Mouse (Mus musculus): Measurements from ENCODE around the gene Lamtor2. TPM values are rescaled to one million over a fixed set of nuclear protein-coding genes. Genes with fewer than 3 reads are reported as not detected.
A peak's percentile ranks its signal among the peaks of the same experiment; 100 is the strongest.
"Not testable (repeated sequence)": the region's sequence is repeated elsewhere in the genome, so short reads cannot be mapped to it uniquely, and the experiment has no call there.

The Lamtor2 gene
- total RNA-seq (2021) = 100 to 1,000 TPM; 156 to 164 TPM
- long read RNA-seq, experiment 1, transcript Lamtor2-201 (4 exons, 668 nt) = major isoform, 23 of 31 reads
- long read RNA-seq, experiment 1, partial matches to known transcripts = 0 of 31 reads
- long read RNA-seq, experiment 1, other reads (novel, unspliced or antisense) = 3 of 31 reads
- long read RNA-seq, experiment 2, transcript Lamtor2-201 (4 exons, 668 nt) = major isoform, 73 of 93 reads
- long read RNA-seq, experiment 2, transcript Lamtor2-202 (4 exons, 568 nt) = minor isoform, 9 of 93 reads
- long read RNA-seq, experiment 2, partial matches to known transcripts = 3 of 93 reads
- long read RNA-seq, experiment 2, other reads (novel, unspliced or antisense) = 7 of 93 reads

DNA sequence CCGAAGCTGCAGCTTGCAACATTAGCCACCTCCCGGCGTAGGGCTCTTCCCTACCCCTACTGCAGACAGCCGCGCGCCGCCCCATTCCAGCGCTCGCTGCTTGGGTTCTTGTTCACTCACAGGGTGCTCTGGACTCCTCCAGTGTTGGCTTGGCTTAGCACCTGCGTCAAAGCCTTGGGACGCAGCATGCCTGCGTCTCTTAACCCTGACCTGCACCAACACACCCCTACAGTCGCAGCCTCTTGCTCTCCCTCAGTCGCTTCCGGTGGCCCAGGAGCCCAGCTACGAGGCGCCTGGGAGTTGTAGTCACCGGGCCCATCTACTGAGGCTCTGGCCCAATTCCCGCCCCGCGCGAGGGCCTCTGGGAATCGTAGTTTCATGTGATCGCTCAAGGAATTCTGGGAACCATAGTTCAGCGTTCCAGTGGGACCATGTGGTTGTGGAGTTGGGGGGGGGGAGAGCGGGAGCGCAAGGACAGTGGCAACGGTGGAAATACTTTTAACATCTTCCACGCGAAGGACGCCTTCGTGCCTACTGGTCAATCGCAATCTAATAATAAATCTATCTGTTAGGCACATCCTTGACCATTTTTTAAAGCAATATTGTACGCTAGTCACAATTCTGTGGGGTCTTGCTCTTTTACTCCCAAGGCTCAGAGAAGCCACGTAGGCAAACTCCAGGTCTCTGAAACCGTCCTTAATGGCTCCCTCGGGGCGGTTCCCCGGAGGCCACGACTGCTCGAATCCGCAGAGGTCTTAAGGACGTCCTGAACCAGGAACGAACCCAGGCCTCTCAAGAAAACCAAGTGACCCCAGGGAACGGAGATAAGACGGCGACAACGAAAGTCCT lies at the start of gene Lamtor2:
Lamtor2 (minus strand) TSS at position 399 of the 849 bp plus-strand sequence.
- DNase-seq (ENCODE audit: low spot score in 2 of 2) = peak; percentile 90 to 91

DNA sequence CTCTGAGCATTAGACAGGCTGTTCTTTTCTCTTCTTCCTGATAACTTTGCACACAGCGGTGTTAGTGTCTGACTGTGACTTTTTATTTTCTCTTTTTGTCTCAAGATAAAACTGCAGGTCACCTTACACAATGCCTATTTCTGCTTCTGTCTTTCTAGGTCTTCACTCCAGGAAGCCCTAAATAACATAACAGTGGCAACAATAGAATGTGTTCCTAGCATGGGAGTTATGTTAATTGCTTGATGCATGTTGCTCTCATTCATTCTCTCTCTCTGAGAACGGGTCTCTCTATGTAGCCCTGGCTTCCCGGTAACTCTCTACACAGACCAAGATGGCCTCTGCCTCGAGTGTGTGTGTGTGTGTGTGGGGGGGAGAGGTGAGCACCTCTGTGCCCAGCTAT lies 49.6 kb upstream of the Lamtor2 start:
- DNase-seq (ENCODE audit: low spot score in 2 of 2) = no peak

DNA sequence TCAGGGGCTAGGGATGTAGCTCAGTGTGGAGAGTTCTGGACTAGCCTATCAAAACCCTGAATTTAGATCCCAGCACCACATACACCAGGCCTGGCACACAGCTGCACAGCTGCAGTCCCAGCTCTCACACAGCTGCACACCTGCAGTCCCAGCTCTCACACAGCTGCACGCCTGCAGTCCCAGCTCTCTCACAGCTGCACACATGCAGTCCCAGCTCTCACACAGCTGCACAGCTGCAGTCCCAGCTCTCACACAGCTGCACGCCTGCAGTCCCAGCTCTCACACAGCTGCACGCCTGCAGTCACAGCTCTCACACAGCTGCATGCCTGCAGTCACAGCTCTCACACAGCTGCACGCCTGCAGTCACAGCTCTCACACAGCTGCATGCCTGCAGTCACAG lies 43.7 kb upstream of the Lamtor2 start:
- not testable (repeated sequence) for DNase-seq (ENCODE audit: low spot score in 2 of 2)

DNA sequence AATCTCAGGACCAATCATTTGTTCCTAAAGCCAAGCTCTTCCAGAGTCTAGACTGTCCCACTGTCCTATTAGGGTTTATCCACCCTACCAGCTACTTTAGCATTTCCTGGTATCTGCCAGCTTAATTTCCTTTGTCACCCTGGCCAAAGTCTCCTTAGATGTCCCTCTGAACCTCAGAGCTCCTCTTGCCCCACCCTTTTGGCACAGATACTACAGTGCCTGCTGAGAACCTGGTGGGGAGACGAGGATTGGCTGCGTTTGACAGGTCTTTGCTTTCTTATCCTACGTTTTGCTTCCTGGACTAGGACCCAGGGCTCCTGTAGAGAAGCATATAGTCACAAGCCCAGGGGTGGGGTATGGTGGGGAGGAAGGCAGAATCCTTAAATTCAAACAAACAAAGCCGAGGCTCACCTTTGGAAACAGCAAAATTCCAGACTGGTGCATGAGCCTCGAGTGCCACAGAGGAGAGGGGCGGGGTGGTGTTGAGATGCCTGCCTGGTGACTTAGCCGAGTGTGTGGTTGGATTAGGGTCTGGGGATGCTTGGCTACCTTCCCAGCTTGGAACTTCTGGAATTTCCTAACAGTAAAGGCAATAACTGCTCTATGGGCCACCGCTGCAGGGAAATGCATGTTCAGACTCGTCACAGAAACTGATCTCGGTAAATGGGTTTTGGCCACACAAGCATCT lies 41.2 kb upstream of the Lamtor2 start:
- DNase-seq (ENCODE audit: low spot score in 2 of 2) = no peak

DNA sequence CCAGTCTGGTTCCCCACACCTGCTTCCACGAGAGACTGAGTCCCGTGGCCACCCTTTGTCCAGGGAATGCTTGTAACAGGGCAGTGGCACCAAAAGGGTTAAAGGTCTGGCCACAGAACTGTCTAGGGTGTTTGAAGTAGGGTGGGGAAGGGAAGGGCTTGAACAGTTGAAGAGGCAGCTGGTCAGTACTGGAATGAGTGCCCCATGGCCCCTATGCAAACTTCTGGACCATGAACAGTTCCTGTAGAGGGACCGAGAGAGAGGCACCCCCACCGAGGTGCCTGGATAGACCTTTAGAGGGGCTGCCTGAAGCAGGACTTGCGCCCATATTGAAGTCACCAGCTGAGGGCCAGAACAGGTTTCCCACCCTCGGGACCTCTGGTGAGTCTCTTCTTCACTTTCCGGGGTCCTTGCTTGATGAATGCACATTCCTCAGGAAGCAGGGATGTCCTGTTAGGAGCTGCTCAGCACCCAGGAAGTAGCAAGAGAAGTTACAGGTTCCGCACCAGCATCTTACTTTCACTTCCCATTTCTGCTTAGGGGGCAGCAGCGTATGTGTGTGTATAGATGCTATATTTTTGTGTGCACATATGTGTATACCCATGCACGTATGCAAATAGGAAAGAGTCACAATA lies 40.2 kb upstream of the Lamtor2 start:
- DNase-seq (ENCODE audit: low spot score in 2 of 2) = no peak

DNA sequence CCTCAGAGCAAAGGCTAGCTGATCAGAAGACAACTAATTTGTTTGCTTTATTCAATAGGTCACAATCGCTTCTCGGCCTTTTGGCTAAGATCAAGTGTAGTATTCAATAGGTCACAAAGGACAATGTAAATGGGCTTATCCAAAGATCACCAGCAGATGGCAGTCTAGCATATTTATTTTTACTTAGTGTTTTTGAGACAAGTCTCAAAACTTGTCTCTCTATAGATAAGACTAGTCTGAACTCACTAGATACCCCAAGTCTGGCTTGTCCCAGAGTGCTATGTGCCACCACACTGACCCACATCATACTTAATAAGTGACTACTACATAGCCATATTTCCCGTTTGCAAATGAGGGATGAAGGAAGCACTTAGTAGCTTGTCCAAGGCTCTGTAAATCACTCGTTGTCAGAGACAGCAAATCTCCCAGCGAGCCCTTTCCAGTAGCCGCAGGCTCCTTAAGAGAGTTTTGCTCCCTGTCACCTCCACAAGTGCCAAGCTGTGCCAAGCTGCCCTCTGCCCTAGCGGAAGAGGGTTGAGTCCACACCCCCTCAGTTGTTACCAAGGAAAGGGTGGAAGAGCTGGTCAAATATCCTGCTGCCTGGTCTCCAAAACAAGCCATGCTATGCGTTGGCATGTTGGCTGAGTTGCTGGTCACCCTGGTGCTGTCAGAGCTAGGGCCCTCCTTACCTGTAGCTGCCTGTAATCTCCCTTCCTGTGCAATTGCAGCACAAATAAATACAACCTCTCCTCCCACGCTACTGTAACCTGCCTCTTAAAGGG lies 39.3 kb upstream of the Lamtor2 start:
- peak in 1 of 2 experiments; percentile 35 for DNase-seq (ENCODE audit: low spot score in 2 of 2)

DNA sequence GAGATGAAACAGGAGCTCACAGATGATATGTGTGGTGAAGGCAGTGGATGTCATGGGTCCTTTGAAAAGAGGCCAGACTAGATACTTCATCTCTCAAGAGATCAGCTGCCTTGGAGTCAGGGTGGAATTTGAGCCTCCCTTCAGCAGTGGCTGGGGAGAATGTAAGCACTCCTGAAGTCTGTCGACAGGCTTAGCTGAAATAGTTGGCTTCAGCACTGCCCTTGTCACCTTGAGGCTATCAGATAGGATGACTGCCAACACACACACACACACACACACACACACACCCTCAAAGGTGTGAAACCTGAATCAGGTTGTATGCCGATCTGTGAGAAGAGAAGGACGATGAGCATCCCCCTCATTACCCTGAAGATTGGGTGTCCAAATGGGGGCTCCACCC lies 38.2 kb upstream of the Lamtor2 start:
- DNase-seq (ENCODE audit: low spot score in 2 of 2) = no peak

DNA sequence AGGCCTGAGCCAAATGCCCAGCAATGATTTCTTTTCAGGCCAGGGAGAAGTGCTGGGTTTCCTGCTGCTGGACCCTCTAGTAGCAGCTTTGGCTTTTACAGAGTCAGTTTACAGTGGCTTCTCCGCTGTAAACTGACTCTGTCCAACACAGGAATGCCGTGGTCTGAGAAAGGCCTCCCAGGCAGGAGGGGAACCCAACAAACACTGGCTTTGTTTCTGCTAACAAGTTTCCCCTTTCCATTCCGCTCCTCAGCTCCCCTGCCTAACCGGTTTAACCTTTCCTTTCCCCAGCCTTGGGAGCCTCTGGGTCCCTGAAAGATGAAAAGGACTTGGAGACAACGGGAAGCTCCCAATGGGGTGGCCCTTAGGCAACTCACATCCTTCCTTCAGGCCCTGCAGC lies 37.4 kb upstream of the Lamtor2 start:
- DNase-seq (ENCODE audit: low spot score in 2 of 2) = no peak

DNA sequence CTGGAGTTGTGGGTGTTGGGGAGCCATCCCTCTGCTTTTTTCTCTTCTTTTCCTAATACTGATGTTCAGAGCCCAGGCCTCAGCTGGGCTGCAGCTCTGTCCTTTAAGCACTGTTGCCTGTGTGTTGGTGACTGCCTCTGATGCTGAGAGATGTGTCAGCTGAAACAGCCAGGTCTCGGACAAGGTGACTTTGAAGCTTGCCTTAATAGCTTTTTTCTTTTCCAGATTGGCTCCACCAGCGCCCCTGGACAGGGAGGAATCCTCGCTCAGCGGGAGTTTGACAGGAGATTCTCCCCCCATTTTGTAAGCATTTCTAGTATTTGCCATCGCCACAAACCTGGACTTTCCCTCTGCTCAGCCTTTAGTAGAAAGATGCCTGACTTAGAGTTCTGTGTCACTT lies 33.8 kb upstream of the Lamtor2 start:
- DNase-seq (ENCODE audit: low spot score in 2 of 2) = no peak

DNA sequence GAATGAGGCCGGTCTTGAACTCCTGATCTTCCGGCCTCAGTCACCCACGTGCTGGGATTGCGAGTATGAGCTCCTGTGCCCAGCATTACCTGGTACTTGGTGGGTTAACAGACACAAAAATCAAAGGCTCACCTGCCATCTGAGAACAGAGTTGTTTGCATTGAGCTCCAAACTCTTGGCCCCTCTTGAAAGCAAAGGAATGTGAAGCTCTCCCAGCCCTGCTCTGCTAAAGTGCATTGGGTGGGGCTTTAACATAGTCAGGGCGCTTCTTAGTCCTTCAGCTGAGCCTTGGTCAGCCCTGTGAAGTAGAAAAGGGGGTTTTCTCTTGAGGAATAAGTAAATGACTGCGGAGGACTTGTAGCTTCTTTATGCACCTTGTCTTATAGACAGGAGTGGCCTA lies 32.9 kb upstream of the Lamtor2 start:
- DNase-seq (ENCODE audit: low spot score in 2 of 2) = no peak

DNA sequence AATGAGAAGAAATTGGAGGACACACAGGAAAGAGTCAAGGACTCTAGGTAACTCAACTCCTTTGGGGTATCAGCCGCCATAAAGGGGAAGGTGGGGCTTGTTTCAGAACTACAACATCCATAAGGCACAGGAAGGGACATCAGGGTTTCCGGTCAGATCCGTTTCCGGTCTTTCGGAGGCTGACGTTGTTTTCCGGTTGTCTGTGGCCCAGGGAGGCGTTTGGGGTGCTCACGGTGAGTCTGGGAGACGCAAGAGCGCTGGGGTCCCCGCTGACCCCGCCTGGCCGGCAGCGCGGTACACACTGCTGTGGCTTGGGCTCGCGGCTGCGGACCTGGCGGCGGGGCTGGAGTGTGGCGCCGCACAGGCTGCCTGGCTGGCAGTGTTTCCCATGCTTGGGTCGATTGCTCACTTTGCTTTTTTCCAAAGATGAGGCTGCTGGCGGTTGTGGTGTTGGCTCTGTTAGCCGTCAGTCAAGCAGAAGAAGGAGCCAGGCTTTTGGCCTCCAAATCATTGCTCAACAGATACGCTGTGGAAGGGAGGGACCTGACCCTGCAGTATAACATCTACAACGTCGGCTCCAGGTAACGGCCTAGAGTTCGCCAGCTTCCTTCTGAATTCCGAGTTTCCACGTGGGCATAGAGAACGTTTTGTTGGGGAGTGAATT lies 26.7 kb upstream of the Lamtor2 start:
- peak; percentile 67 to 72 for DNase-seq (ENCODE audit: low spot score in 2 of 2)

DNA sequence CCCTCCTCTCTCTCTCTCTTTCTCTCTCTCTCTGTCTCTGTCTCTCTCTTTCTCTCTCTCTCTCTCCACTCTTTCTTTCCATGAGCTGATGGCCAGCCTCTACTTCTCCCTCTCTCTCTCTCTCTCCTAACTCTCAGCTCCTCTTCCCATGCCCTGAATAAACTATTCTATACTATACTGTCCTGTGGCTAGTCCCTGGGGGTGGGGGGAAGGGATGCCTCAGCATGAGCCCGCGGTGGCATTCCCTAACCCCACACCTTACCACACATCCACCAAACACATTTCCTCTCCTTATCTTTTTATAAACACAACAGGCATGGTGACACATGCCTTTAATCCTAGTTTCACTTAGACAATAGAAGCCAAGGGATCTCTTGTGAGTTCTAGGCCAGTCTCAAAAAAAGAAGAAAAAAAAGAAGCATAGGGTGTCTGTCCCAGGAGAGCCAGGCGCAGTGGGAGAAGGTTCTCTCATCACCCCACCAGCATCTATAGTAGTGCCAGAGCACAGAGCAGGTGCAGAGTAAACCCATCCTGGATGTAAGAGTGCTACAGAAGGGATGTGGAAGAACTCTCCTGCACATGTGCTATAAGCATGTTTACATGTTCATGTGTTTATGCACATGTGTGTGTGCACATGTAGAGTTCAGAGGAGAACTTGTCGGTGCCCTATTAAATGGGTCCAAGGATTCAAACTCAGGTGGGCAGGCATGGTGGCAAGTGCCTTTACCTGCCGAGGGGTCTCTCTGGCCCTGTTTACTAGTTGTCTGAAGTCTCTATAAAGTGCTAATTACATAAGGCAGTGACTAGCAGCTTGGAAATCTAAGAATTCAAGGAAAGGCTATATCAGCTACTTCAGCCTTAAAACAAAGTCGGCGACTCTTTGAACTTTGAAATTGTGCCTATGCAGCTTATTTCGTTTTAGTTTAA lies 25.9 kb upstream of the Lamtor2 start:
- no peak for DNase-seq (ENCODE audit: low spot score in 2 of 2)

DNA sequence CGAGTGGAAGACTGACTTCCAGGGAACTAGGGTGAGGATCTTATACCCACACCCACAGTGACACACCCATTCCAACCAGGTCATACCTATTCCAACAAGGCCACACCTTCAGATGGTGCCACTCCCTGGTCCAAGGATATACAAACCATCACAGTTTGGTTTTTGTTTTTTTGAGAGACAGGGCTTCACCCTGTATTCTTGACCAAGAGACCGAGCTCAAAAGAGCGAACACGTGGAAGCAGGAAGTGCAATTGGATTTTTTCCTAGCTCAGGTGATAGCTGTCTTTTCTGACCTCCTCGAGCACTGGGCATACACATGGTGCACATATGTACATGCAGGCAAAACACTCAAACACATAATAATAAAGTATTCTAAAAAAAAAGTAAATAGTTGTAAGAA lies 25.0 kb upstream of the Lamtor2 start:
- not testable (repeated sequence) for DNase-seq (ENCODE audit: low spot score in 2 of 2)

DNA sequence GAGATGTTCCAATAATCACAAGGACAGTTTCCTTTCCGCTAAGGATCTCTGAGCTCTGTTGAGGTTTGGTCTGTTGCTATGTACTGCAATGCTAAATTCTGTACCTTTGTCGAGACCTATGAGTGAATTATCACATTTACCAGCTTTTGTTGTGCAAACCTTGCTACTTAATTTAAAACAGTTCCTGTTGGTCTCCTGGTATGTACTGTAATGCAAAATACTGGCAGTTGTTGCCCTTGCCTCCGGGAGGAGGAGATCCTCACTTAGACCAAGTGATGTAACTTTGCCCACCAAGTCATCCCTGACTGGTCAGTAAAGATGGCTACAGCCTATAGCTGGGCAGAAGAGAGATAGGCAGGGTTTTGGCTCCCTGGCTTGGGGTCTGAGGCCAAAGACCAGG lies 22.7 kb upstream of the Lamtor2 start, which contains the start of gene Ssr2:
Ssr2 (plus strand) TSS at position 337 of the 400 bp plus-strand sequence.
- DNase-seq (ENCODE audit: low spot score in 2 of 2) = no peak

DNA sequence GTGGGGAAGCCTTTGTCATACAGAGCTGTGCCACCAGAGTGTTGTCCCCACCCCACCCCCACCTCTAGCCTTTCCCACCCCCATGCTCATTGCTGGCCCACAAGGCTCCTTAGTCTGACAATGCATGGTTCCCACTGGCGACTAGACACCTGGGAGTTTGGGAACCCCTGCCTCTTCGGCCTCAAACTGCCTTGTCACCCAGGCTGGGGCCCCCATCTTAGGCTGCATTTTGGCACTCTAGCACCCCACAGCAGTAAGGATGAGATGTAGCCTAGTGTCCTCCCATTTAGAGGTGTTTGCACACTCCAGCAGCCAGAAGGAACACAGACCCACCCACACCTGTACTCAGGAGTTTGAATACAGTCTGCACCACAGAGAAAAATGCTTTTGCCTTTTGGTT lies 20.9 kb upstream of the Lamtor2 start:
- DNase-seq (ENCODE audit: low spot score in 2 of 2) = no peak

DNA sequence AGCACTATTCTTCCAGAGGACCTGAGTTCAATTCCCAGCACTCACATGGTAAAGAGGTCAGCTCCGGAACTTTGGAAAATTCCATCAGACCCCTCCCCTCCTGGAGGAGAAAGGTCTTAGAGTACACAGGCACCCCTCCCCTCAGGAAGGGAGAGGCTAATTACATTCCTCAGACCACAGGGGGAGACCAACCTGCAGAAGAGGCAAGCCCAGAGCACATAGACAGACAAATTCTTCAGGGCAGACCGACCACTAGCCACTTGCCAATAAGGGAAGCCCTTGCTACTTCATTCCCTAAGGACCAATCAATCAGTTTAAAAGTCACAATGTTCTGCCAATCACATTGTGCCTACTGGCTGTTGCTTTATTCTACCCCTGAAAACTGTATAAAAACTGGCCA lies 20.0 kb upstream of the Lamtor2 start:
- no peak for DNase-seq (ENCODE audit: low spot score in 2 of 2)

DNA sequence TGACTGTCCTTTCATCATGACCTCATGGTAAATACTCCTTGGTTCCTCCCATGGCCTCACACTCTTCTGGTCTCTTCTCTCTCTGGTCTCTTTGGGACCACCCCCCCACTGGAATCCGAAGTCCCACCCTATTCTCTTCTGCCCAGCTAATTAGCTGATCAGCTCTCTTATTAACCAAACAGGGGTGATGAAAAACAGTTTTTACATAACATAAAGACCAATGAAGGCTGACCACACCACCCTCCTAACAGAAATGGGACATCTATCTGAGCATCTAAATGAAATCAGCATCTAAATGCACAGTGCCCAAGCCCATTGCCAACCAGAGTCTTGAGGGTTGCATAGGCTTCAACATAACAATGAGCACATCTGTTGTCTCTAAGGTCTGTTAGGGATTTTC lies 19.0 kb upstream of the Lamtor2 start:
- no peak for DNase-seq (ENCODE audit: low spot score in 2 of 2)

DNA sequence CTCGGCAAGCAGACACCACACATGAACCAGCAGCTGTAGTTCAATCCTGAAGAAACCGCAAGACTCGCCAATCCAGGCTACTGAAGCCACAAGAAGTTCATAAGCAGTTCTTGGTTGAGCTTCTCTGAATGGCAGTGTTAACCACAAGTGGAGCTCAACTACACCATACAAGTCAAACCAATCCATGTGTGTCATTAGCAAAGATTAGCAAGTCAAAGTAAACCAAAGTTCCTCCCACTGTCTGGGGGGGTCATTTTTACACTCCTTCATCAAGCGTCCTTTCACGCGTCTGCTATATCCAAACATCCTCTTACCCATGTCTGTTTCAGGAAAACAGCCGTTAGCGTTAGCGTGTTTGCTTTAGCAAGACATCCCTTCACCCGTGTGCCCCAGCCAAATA lies 17.5 kb upstream of the Lamtor2 start:
- DNase-seq (ENCODE audit: low spot score in 2 of 2) = no peak

DNA sequence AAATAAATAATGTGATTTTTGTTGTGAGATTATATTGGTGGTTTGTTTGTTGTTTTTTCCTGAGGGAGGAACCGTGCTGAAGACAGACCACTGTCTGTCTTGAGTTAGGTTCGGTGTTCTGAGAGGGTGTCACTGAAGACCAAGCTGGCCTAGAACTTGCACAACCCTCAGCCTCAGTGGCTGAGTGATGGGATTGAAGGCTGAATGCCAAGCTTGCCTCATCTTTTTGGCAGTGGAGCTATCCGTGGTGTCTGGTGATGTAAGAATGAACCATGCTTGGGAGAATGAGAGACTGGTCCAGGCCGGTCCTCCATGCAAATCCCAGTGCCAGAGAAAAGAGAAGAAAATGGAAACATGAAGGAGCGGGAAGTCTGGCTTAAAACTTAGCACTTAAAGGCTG lies 16.8 kb upstream of the Lamtor2 start:
- peak in 1 of 2 experiments; percentile 42 for DNase-seq (ENCODE audit: low spot score in 2 of 2)

Measured in adrenal gland, adult 18-20 months (tissue).